Mouse (Mus musculus): ENCODE measurements around the gene Rnf144a.

DNA sequence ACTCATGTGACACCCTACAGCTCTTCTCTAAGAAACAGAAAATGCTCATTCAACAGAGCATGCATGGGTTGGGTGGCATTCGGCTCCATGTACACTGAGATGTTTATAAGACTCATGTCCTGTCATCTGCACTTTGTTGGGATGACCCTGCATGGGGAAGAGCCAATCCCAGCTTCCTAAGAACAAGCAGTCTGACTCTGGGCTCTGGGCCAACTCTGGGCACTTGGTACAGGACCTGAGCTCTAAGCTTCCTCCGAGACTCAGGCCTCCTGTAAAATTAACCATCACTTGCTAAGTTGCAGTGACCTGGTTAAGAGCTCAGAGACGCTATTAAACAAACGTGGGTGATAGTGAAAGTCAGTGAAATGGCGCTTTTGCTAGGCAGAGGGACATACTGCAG lies 55.2 kb downstream of the Rnf144a start:
- no peak for TF ChIP-seq POLR2A (IDR thresholded peaks at IDR 0.05; ENCODE audit: insufficient read depth, low read depth, low read length)
- no peak for TF ChIP-seq CTCF (IDR thresholded peaks at IDR 0.05; ENCODE audit: insufficient read depth, low read depth, low read length)
